Comparison of ENCODE assay signal across 12 mouse cellular contexts in genomic region chr1:13771014-13771463, GRCm38 (mm10).
DNase-seq lines count a peak whose midpoint lies in the region; ATAC-seq lines count a peak whose summit lies in the region.
"Had no signal": no experiment of that assay in that cellular context is flagged by ENCODE, and none has a peak within 500 bp of the region (broad histone marks: within the 10 kb centered on the region; RNA-seq: fewer than 3 reads in every experiment).

No protein-coding gene starts in this region.

- WGBS in heart, embryonic 16.5 days: 16% methylated on average over 10 of the region's 10 CpGs
- 20% methylated on average over 10 of the region's 10 CpGs for WGBS in embryonic facial prominence, embryonic 13.5 days
- WGBS in liver, embryonic 11.5 days: 47% methylated on average over 10 of the region's 10 CpGs
- WGBS in forebrain, embryonic 14.5 days: 78% methylated on average over 10 of the region's 10 CpGs

- peaks cover 5% of the 10 kb centered on the region for H3K4me1 ChIP-seq in heart, embryonic 16.5 days (ENCODE audit: control insufficient read depth, insufficient read depth, low read length)
- peaks cover 4% of the 10 kb centered on the region for H3K4me1 ChIP-seq in embryonic facial prominence, embryonic 13.5 days
- H3K4me1 ChIP-seq in liver, embryonic 11.5 days (replicated peaks; ENCODE audit: control insufficient read depth, insufficient read depth, low read length): no peaks in the 10 kb centered on the region
- no peaks in the 10 kb centered on the region for H3K4me1 ChIP-seq in forebrain, embryonic 14.5 days (ENCODE audit: control insufficient read depth, insufficient read depth, low read length)

- H3K27me3 ChIP-seq in heart, embryonic 16.5 days (ENCODE audit: control insufficient read depth, insufficient read depth, low read length): no peaks in the 10 kb centered on the region
- 0 out of 2 replicates have a peak, but pooled peaks cover 4% of the 10 kb centered on the region for H3K27me3 ChIP-seq in embryonic facial prominence, embryonic 13.5 days
- no peaks in the 10 kb centered on the region for H3K27me3 ChIP-seq in liver, embryonic 11.5 days (replicated peaks; ENCODE audit: control insufficient read depth, insufficient read depth, low read length)
- no peaks in the 10 kb centered on the region for H3K27me3 ChIP-seq in forebrain, embryonic 14.5 days (replicated peaks; ENCODE audit: control insufficient read depth, insufficient read depth, low read length)

- no peak overlapping the region; the same call in 1 of the 2 replicates for H3K27ac ChIP-seq in heart, embryonic 16.5 days (ENCODE audit: low read length)
- H3K27ac ChIP-seq in embryonic facial prominence, embryonic 13.5 days: peak overlapping the region; percentile 33; the same call in 1 of the 2 replicates
- no peak overlapping the region for H3K27ac ChIP-seq in liver, embryonic 11.5 days (ENCODE audit: low read depth, low read length)
- no peak overlapping the region for H3K27ac ChIP-seq in forebrain, embryonic 14.5 days (ENCODE audit: low read depth, low read length)

- ATAC-seq in heart, embryonic 16.5 days (replicated peaks; ENCODE audit: extremely low read depth, insufficient read depth, low FRiP score): peak; percentile 65; the same call in 1 of the 2 replicates
- peak; percentile 71 for ATAC-seq in embryonic facial prominence, embryonic 13.5 days (ENCODE audit: insufficient number of reproducible peaks, insufficient read depth, low FRiP score, low TSS enrichment, low read depth)
- ATAC-seq in liver, embryonic 11.5 days (replicated peaks; ENCODE audit: low FRiP score): peak; percentile 41; the same call in 1 of the 2 replicates
- ATAC-seq in forebrain, embryonic 14.5 days: no peak
- ATAC-seq: CD4-positive, CD25-positive, alpha-beta regulatory T cell, adult 4 months had no signal

- H3K4me3 ChIP-seq in heart, embryonic 16.5 days (ENCODE audit: low read length): no peak overlapping the region
- H3K4me3 ChIP-seq in embryonic facial prominence, embryonic 13.5 days: no peak overlapping the region
- H3K4me3 ChIP-seq in liver, embryonic 11.5 days (ENCODE audit: low read depth, low read length): no peak overlapping the region
- H3K4me3 ChIP-seq in forebrain, embryonic 14.5 days (ENCODE audit: low read depth, low read length): no peak overlapping the region

- H3K9ac ChIP-seq in heart, embryonic 16.5 days (ENCODE audit: low read length): no peak overlapping the region
- H3K9ac ChIP-seq in embryonic facial prominence, embryonic 13.5 days: no peak overlapping the region
- no peak overlapping the region for H3K9ac ChIP-seq in liver, embryonic 11.5 days (ENCODE audit: low read depth, low read length)
- no peak overlapping the region for H3K9ac ChIP-seq in forebrain, embryonic 14.5 days (ENCODE audit: low read length)

- H3K36me3 ChIP-seq in heart, embryonic 16.5 days (ENCODE audit: control insufficient read depth, insufficient read depth): no peaks in the 10 kb centered on the region
- no peaks in the 10 kb centered on the region for H3K36me3 ChIP-seq in embryonic facial prominence, embryonic 13.5 days
- no peaks in the 10 kb centered on the region for H3K36me3 ChIP-seq in liver, embryonic 11.5 days (ENCODE audit: control insufficient read depth, insufficient read depth, low read length)
- no peaks in the 10 kb centered on the region for H3K36me3 ChIP-seq in forebrain, embryonic 14.5 days (ENCODE audit: control insufficient read depth, insufficient read depth, low read length)

- H3K4me2 ChIP-seq in heart, embryonic 16.5 days (ENCODE audit: low read depth, low read length): peak overlapping the region; percentile 53
- H3K4me2 ChIP-seq in embryonic facial prominence, embryonic 13.5 days: peak overlapping the region; percentile 14; the same call in 1 of the 2 replicates
- H3K4me2 ChIP-seq in liver, embryonic 11.5 days: 0 out of 2 replicates have a peak overlapping the region, but pooled peaks have one; percentile 14
- H3K4me2 ChIP-seq in forebrain, embryonic 14.5 days (ENCODE audit: low read length): no peak overlapping the region

- H3K9me3 ChIP-seq in heart, embryonic 16.5 days (replicated peaks; ENCODE audit: control insufficient read depth, low read length): no peaks in the 10 kb centered on the region
- 0 out of 2 replicates have a peak, but pooled peaks cover 5% of the 10 kb centered on the region for H3K9me3 ChIP-seq in embryonic facial prominence, embryonic 13.5 days
- no peaks in the 10 kb centered on the region for H3K9me3 ChIP-seq in liver, embryonic 11.5 days (ENCODE audit: control insufficient read depth, low read length)
- H3K9me3 ChIP-seq in forebrain, embryonic 14.5 days (replicated peaks; ENCODE audit: control insufficient read depth, low read length): no peaks in the 10 kb centered on the region

- no peak for DNase-seq in heart, adult 11 months
- peak; percentile 12 for DNase-seq in A20 (ENCODE audit: low read depth, low spot score)
- no peak for DNase-seq in liver, embryonic 11.5 days (ENCODE audit: low spot score)
- DNase-seq in natural killer cell, adult 2 months (ENCODE audit: low spot score in 2 of 2): no peak
- DNase-seq in forebrain, embryonic 14.5 days (ENCODE audit: low spot score): no peak
- no peak for DNase-seq in urinary bladder, adult 18-20 months (ENCODE audit: low spot score in 2 of 2)
- DNase-seq: gastrocnemius, postnatal 10 days; lung, adult 18-20 months; right cerebral cortex, adult 18-20 months had no signal
